Mouse (Mus musculus): Measurements from ENCODE around the gene Rexo4.

Rexo4 gene

GRCm38 (mm10) chr2:26910124-26910993, 53.8 kb downstream of the Rexo4 start, which contains the start of the genes Med22 and Rpl7a:
Gene Med22, minus strand, starts transcription at chr2:26910677.
Gene Rpl7a, plus strand, starts transcription at chr2:26910764.
- peak; percentile 100 for DNase-seq (ENCODE audit: low read depth, low spot score)

- DNase-seq (ENCODE audit: low read depth, low spot score), result no peak
Observed at GRCm38 (mm10) chr2:26909387-26909784, 54.8 kb downstream of the Rexo4 start.

GRCm38 (mm10) chr2:26908710-26909386, 55.3 kb downstream of the Rexo4 start:
- DNase-seq (ENCODE audit: low read depth, low spot score), result no peak

- peak; percentile 50 for DNase-seq (ENCODE audit: low read depth, low spot score)
Observed at GRCm38 (mm10) chr2:26907109-26907508, 57.1 kb downstream of the Rexo4 start.

- DNase-seq (ENCODE audit: low read depth, low spot score), result no peak
Observed at GRCm38 (mm10) chr2:26906431-26906830, 57.8 kb downstream of the Rexo4 start.

GRCm38 (mm10) chr2:26905936-26906335, 58.2 kb downstream of the Rexo4 start:
- DNase-seq (ENCODE audit: low read depth, low spot score), result no peak

Measured in mesoderm, embryonic 11.5 days (tissue).